Mouse (Mus musculus): Measurements from ENCODE around the gene Morn3. TPM values are rescaled to one million over a fixed set of nuclear protein-coding genes. Genes with fewer than 3 reads are reported as not detected.

Gene Morn3
- polyA plus RNA-seq, 2 experiments = not detected

- WGBS (ENCODE audit: insufficient replicate concordance) = 38% methylated on average over 8 of the region's 8 CpGs
These were observed 33.2 kb upstream of the Morn3 start for GRCm38 (mm10) chr5:123080041-123080440.

GRCm38 (mm10) chr5:123079568-123079967 is 32.8 kb upstream of the Morn3 start:
- ATAC-seq (ENCODE audit: insufficient read depth) (no peak), DNase-seq (ENCODE audit: low read depth in 3 of 3, low spot score in 3 of 3) (no peak)
- Histone ChIP-seq H3K4me2 (ENCODE audit: low read depth) (peak overlapping the region; percentile 85), H3K9me3 (ENCODE audit: control insufficient read depth, low read length) (peaks cover 2% of the 10 kb centered on the region; the same call in 1 of the 2 replicates), H3K27me3 (ENCODE audit: control insufficient read depth, insufficient read depth, low read length) (no peaks in the 10 kb centered on the region), H3K4me3 (ENCODE audit: insufficient read depth in 1 of 2, low read depth in 2 of 2, low read length in 2 of 2) (no peak overlapping the region), H3K27ac (no peak overlapping the region), H3K9ac (replicated peaks) (no peak overlapping the region), H3K36me3 (replicated peaks; ENCODE audit: control insufficient read depth, insufficient read depth, low read depth) (peaks cover 10% of the 10 kb centered on the region), H3K4me1 (replicated peaks; ENCODE audit: control insufficient read depth in 2 of 2, insufficient read depth in 2 of 2, low read length in 1 of 2) (peaks cover 26 to 33% of the 10 kb centered on the region in 2 experiments)
- 35% methylated on average over 1 of the region's 1 CpGs for WGBS (ENCODE audit: insufficient replicate concordance)
- TF ChIP-seq CTCF (IDR thresholded peaks at IDR 0.05; ENCODE audit: low read depth) (no peak), EP300 (IDR thresholded peaks at IDR 0.05; ENCODE audit: low read depth) (no peak)

More at GRCm38 (mm10) chr5:123080041-123080440, 33.2 kb upstream of the Morn3 start:
- Histone ChIP-seq H3K4me1 (replicated peaks; ENCODE audit: control insufficient read depth in 2 of 2, insufficient read depth in 2 of 2, low read length in 1 of 2) (peaks cover 23 to 34% of the 10 kb centered on the region in 2 experiments), H3K4me3 (ENCODE audit: insufficient read depth in 1 of 2, low read depth in 2 of 2, low read length in 2 of 2) (no peak overlapping the region), H3K27me3 (ENCODE audit: control insufficient read depth, insufficient read depth, low read length) (no peaks in the 10 kb centered on the region), H3K27ac (no peak overlapping the region), H3K9me3 (ENCODE audit: control insufficient read depth, low read length) (peaks cover 2% of the 10 kb centered on the region; the same call in 1 of the 2 replicates), H3K4me2 (ENCODE audit: low read depth) (no peak overlapping the region), H3K36me3 (replicated peaks; ENCODE audit: control insufficient read depth, insufficient read depth, low read depth) (peaks cover 10% of the 10 kb centered on the region), H3K9ac (replicated peaks) (no peak overlapping the region)
- no peak for DNase-seq (ENCODE audit: low read depth in 3 of 3, low spot score in 3 of 3)
- ATAC-seq (ENCODE audit: insufficient read depth) = no peak
- no peak for TF ChIP-seq CTCF (IDR thresholded peaks at IDR 0.05; ENCODE audit: low read depth)
- TF ChIP-seq EP300 (IDR thresholded peaks at IDR 0.05; ENCODE audit: low read depth) = no peak

GRCm38 (mm10) chr5:123076419-123077281 is 29.8 kb upstream of the Morn3 start:
- peaks cover 23 to 24% of the 10 kb centered on the region in 2 experiments for H3K4me1 ChIP-seq (replicated peaks; ENCODE audit: control insufficient read depth in 2 of 2, insufficient read depth in 2 of 2, low read length in 1 of 2)
- H3K27ac ChIP-seq = peak overlapping the region; percentile 94
- peak overlapping the region; percentile 72 to 85 for H3K4me3 ChIP-seq (ENCODE audit: insufficient read depth in 1 of 2, low read depth in 2 of 2, low read length in 2 of 2)
- peak; percentile 50 to 66 (median 59) for DNase-seq (ENCODE audit: low read depth in 3 of 3, low spot score in 3 of 3)
- WGBS (ENCODE audit: insufficient replicate concordance) = under 1% methylated on average over 35 of the region's 35 CpGs
- H3K4me2 ChIP-seq (ENCODE audit: low read depth) = peak overlapping the region; percentile 85
- H3K36me3 ChIP-seq (replicated peaks; ENCODE audit: control insufficient read depth, insufficient read depth, low read depth) = peaks cover 10% of the 10 kb centered on the region
- ATAC-seq (ENCODE audit: insufficient read depth) = peak; percentile 79
- H3K27me3 ChIP-seq (ENCODE audit: control insufficient read depth, insufficient read depth, low read length) = no peaks in the 10 kb centered on the region
- TF ChIP-seq CTCF (IDR thresholded peaks at IDR 0.05; ENCODE audit: low read depth) (no peak), EP300 (IDR thresholded peaks at IDR 0.05; ENCODE audit: low read depth) (peak; percentile 72)
- peak overlapping the region; percentile 95 for H3K9ac ChIP-seq (replicated peaks)
- H3K9me3 ChIP-seq (ENCODE audit: control insufficient read depth, low read length) = peaks cover 2% of the 10 kb centered on the region; the same call in 1 of the 2 replicates

GRCm38 (mm10) chr5:123075576-123076418 is 29.0 kb upstream of the Morn3 start:
- TF ChIP-seq CTCF (IDR thresholded peaks at IDR 0.05; ENCODE audit: low read depth) = no peak
- TF ChIP-seq EP300 (IDR thresholded peaks at IDR 0.05; ENCODE audit: low read depth) = no peak
- Histone ChIP-seq H3K4me2 (ENCODE audit: low read depth) (peak overlapping the region; percentile 85), H3K27me3 (ENCODE audit: control insufficient read depth, insufficient read depth, low read length) (no peaks in the 10 kb centered on the region), H3K9ac (replicated peaks) (peak overlapping the region; percentile 95), H3K4me1 (replicated peaks; ENCODE audit: control insufficient read depth in 2 of 2, insufficient read depth in 2 of 2, low read length in 1 of 2) (peaks cover 23 to 24% of the 10 kb centered on the region in 2 experiments), H3K9me3 (ENCODE audit: control insufficient read depth, low read length) (peaks cover 2% of the 10 kb centered on the region; the same call in 1 of the 2 replicates), H3K27ac (peak overlapping the region; percentile 94), H3K4me3 (ENCODE audit: insufficient read depth in 1 of 2, low read depth in 2 of 2, low read length in 2 of 2) (peak overlapping the region; percentile 72 to 85), H3K36me3 (replicated peaks; ENCODE audit: control insufficient read depth, insufficient read depth, low read depth) (peaks cover 10% of the 10 kb centered on the region)
- peak; percentile 84 to 86 (median 85) for DNase-seq (ENCODE audit: low read depth in 3 of 3, low spot score in 3 of 3)
- ATAC-seq (ENCODE audit: insufficient read depth) = peak; percentile 87
- WGBS (ENCODE audit: insufficient replicate concordance) = 5% methylated on average over 45 of the region's 45 CpGs
